Mouse (Mus musculus) forebrain, embryonic 16.5 days (tissue): Measurements from ENCODE around the gene Gm10197. TPM values are rescaled to one million over a fixed set of nuclear protein-coding genes. Genes with fewer than 3 reads are reported as not detected.

Experiments
- ATAC-seq: fragments of 200-750 bp; cut with Nextera tagmentation; 2 replicates; pipeline ENCODE4 v1.8.0; 2017; ENCODE audit warnings: mild to moderate bottlenecking, moderate library complexity
- H3K27ac ChIP-seq: fragments of 300-500 bp; sonication (generic); 2 replicates; pipeline ENCODE4 v1.5.1; 2014; ENCODE audit warnings: low read length, control low read depth
- H3K27me3 ChIP-seq: fragments of 300-500 bp; sonication (generic); replicated peaks from 2 replicates; pipeline ENCODE4 v1.6.1; 2014; ENCODE audit warnings: low read length; ENCODE audit not compliant: control insufficient read depth, insufficient read depth
- H3K36me3 ChIP-seq: fragments of 300-500 bp; sonication (generic); 2 replicates; pipeline ENCODE4 v1.6.1; 2014; ENCODE audit not compliant: control insufficient read depth, insufficient read depth
- H3K4me1 ChIP-seq: fragments of 300-500 bp; sonication (generic); replicated peaks from 2 replicates; pipeline ENCODE4 v1.6.1; 2014; ENCODE audit warnings: low read length; ENCODE audit not compliant: control insufficient read depth, insufficient read depth
- H3K4me2 ChIP-seq: fragments of 300-500 bp; sonication (generic); 2 replicates; pipeline ENCODE4 v1.6.1; 2014; ENCODE audit warnings: mild to moderate bottlenecking, low read length, control low read depth
- H3K4me3 ChIP-seq: fragments of 300-500 bp; sonication (generic); replicated peaks from 2 replicates; pipeline ENCODE4 v1.5.1; 2014; ENCODE audit warnings: mild to moderate bottlenecking, low read length, control low read depth
- H3K9ac ChIP-seq: fragments of 300-500 bp; sonication (generic); replicated peaks from 2 replicates; pipeline ENCODE4 v1.6.1; 2014; ENCODE audit warnings: low read depth, low read length, control low read depth
- H3K9me3 ChIP-seq: fragments of 300-500 bp; sonication (generic); 2 replicates; pipeline ENCODE4 v1.6.1; 2016; ENCODE audit warnings: low read length; ENCODE audit not compliant: control insufficient read depth
- WGBS: fragments of 180-500 bp; shearing (Covaris S2); extraction: QIAGEN DNeasy Blood & Tissue Kit; methylation state at CpG from one replicate; pipeline ENCODE4 v1.1.7; 2014; 5-methylcytosine and 5-hydroxymethylcytosine counted together
- polyA plus RNA-seq: library from polyadenylated mRNA; unstranded; fragments of >200 nt; fragmentation: Nextera tagmentation; extraction: Ambion mirVana; gene quantifications from 2 replicates; pipeline ENCODE4 v1.2.1, GENCODE M21; 2015

Gm10197 gene
- polyA plus RNA-seq, 1 experiment from 2014 or later: not detected

DNA sequence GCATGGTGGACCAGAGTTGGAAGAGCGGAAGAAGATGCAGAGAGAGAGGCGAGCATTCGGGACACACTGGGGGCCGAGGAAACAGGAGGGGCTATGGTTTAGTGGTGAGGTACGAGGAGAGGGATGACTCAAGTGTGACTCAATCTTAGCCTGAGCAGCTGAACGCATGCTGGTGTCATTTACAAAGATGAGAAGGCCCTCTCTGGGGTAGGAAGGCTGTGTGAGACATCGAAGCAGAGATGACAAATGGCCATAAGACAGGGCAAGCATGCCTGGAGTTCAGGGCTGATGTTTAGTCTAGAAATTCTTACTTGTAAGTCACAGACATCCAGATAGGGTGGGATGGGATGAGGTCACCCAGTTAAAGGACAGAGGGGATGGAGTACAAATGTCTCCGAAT is 36.8 kb upstream of the Gm10197 start:
- 92% methylated on average over 8 of the region's 8 CpGs for WGBS
- H3K4me2 ChIP-seq: no peak overlapping the region
- no peak overlapping the region for H3K9ac ChIP-seq
- no peaks in the 10 kb centered on the region for H3K36me3 ChIP-seq
- no peak for ATAC-seq
- 0 out of 2 replicates have a peak, but pooled peaks cover 3% of the 10 kb centered on the region for H3K4me1 ChIP-seq
- H3K27ac ChIP-seq: no peak overlapping the region
- H3K27me3 ChIP-seq: no peaks in the 10 kb centered on the region
- no peak overlapping the region for H3K4me3 ChIP-seq
- no peaks in the 10 kb centered on the region for H3K9me3 ChIP-seq

DNA sequence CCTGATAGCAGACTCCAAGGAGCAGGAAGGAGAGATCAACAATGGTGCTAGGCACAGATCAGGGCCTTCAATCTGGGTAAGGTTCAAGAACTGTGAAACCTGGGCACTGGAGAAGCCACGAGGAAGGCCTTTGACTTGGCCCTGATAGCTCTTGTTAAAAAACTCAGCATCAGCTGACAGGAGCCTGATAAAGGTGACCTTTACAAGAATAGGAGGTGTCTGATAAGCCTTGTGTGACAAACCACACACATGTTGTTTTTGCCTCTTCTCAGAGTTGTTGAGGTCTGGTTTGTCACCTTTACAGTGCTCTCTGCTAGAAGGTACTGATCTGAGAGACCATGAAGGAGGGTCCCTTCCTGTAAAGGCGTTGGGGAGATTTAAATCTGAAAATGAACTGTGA is 35.8 kb upstream of the Gm10197 start:
- ATAC-seq: no peak
- WGBS: 78% methylated on average over 2 of the region's 2 CpGs
- Histone ChIP-seq H3K4me3 (no peak overlapping the region), H3K27me3 (no peaks in the 10 kb centered on the region), H3K36me3 (no peaks in the 10 kb centered on the region), H3K9me3 (no peaks in the 10 kb centered on the region), H3K27ac (no peak overlapping the region), H3K9ac (no peak overlapping the region), H3K4me1 (0 out of 2 replicates have a peak, but pooled peaks cover 3% of the 10 kb centered on the region), H3K4me2 (no peak overlapping the region)

DNA sequence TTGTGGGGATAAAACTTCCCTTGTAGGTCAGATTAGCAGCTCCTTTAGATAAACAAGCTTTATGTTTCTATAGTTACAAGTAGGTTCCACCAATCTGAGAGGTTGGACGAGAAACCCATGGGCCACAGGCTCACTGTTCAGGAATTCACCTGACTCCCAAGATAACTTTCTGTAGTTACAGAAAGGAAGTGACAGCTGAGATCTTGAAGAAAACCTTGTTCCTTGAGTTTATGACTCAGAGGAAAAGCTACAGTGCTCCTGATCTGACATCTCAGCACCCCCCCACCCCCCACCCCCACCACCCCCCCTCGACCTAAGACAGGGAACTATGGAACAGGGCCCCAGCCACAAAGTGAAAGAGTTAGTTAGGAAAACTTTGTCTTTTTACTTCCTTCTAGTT is 34.2 kb upstream of the Gm10197 start:
- Histone ChIP-seq H3K9ac (no peak overlapping the region), H3K27me3 (no peaks in the 10 kb centered on the region), H3K36me3 (no peaks in the 10 kb centered on the region), H3K27ac (no peak overlapping the region), H3K4me1 (no peaks in the 10 kb centered on the region), H3K9me3 (no peaks in the 10 kb centered on the region), H3K4me3 (no peak overlapping the region), H3K4me2 (no peak overlapping the region)
- no peak for ATAC-seq
- 74% methylated on average over 2 of the region's 2 CpGs for WGBS

DNA sequence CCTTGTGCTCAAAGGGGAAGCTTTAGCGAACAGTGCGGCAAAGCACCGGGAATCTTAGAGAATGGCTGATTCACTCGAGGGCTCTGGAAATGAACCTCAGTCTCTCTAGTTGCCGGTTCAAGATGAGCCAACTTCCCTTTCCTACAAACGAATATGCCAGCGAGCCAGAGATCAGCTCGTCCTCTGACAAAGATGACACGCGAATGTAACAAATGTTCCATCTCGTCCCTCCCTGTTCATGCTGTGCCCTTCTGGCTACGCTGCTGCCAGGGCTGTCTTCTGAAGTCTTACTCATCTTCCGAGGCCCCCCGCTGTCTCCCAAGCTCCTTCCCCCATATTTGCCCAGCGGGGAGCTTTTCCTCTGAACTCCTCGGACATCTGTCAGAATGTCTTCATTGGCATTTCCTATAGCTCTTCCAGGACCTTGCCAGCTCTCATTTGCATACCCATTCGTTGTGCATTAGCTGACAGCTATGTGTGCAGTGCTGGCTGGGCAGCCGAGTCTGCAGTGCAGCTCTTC is 33.3 kb upstream of the Gm10197 start:
- WGBS: 75% methylated on average over 18 of the region's 18 CpGs
- H3K9me3 ChIP-seq: no peaks in the 10 kb centered on the region
- H3K4me2 ChIP-seq: no peak overlapping the region
- no peaks in the 10 kb centered on the region for H3K4me1 ChIP-seq
- ATAC-seq: no peak
- no peak overlapping the region for H3K9ac ChIP-seq
- no peak overlapping the region for H3K27ac ChIP-seq
- no peaks in the 10 kb centered on the region for H3K36me3 ChIP-seq
- H3K27me3 ChIP-seq: no peaks in the 10 kb centered on the region
- H3K4me3 ChIP-seq: no peak overlapping the region

DNA sequence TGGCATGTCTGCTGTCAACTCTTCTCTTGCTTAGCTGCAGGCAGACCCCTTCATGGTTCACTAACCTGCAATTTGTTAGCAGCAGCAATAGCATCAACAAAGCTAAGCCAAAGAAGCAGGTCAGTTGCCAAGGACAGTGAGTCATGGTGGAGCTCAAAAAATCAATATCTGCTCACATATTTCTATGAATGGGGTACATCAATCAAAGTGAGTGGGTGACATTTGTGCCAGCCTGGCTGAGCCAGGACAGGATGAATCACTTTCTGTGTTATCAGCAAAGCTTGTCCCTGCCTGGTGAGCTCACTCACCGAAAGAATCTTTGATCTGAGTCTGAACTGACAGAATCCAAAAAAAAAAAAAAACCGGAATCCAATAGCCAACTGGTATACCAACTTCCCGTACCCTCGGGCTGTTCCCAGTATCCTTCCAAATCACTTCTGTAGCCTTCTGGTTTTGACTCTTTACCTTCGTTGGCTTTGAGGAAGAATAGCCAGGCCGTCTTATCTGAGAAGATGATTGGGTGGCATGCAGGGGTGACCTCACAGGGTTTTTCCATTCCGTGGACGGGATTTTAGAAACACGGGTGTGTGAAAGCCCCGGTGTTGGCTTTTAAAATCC is 32.8 kb upstream of the Gm10197 start:
- Histone ChIP-seq H3K27ac (no peak overlapping the region), H3K36me3 (no peaks in the 10 kb centered on the region), H3K27me3 (no peaks in the 10 kb centered on the region), H3K4me2 (no peak overlapping the region), H3K9ac (no peak overlapping the region), H3K4me3 (no peak overlapping the region), H3K4me1 (no peaks in the 10 kb centered on the region), H3K9me3 (no peaks in the 10 kb centered on the region)
- 94% methylated on average over 10 of the region's 10 CpGs for WGBS
- no peak for ATAC-seq

DNA sequence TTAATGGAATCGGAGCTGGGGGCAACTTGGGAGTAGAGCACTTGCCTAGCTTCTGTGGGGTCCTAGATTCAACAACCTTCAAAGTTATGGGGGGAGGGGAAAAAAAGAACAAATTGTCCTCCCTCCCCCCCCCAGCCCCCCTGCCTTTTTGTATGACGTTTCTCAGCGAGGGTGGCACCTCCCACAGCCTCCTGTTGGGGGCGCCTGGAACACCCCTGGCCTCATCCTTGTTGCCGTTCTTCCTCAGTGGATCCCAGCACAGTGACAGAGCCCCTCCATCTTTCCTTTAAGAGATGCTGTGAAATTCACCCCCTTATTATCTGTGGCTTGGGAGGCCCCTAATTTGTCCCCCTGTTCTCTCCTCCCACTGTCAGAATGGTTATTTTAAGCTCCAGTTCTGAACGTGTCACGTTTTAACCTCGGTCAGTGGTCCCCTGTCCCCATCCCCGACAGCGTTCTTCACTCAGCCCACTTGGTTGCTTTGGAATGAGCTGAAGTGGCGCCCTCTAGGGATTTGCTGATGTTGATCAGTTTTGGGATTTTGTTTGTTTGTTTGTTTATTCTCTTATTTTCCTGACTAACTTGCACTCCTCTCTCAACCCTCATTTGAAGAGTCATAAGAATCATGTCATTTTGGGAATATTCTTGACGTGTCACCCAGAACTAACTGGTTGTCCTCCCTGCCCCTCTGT is 31.3 kb upstream of the Gm10197 start:
- H3K4me3 ChIP-seq: no peak overlapping the region

DNA sequence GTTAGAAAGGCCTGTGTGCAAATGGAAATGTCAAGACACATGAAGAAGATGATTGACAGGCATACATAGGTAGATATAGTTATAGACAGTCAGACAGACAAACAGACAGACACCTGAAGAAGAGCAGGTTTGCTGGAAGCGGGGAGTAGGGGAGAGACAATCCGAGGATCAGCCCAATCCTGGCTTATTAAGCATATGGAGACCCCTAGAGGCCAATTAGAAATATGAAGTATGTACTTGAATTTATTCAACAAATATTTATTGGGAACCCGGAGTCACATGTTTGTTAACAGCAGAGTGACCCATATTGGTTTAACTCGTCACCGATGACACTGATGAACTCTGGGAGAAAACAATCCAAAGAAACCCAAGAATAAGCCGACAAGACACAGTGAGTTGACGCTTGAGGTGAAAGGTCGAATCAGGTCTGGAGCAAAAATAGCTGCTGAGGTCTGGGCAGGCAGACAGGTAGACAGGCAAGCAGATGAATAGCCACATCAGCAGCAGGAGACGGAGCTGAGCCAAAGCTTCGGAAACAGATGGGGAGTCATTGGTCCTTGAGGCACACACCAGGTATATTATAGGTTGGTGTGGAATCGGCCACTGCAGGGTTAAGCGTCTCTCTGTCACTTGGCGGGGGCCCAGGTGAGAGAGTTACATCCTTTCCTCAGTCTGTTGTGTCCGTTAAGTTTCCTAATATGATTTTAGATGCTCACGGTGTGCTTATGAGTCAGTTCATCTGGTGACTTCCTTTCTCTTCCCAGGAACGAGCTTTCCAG is 29.0 kb upstream of the Gm10197 start:
- Histone ChIP-seq H3K9ac (no peak overlapping the region), H3K4me2 (no peak overlapping the region), H3K36me3 (no peaks in the 10 kb centered on the region), H3K4me3 (no peak overlapping the region), H3K27ac (no peak overlapping the region), H3K4me1 (no peaks in the 10 kb centered on the region), H3K9me3 (no peaks in the 10 kb centered on the region), H3K27me3 (no peaks in the 10 kb centered on the region)
- no peak for ATAC-seq
- 88% methylated on average over 16 of the region's 16 CpGs for WGBS

More for the DNA sequence above, 31.3 kb upstream of the Gm10197 start:
- Histone ChIP-seq H3K9me3 (no peaks in the 10 kb centered on the region), H3K9ac (no peak overlapping the region), H3K36me3 (no peaks in the 10 kb centered on the region), H3K4me2 (no peak overlapping the region), H3K4me1 (no peaks in the 10 kb centered on the region), H3K27ac (no peak overlapping the region), H3K27me3 (no peaks in the 10 kb centered on the region)
- WGBS: 58% methylated on average over 12 of the region's 12 CpGs
- ATAC-seq: no peak

DNA sequence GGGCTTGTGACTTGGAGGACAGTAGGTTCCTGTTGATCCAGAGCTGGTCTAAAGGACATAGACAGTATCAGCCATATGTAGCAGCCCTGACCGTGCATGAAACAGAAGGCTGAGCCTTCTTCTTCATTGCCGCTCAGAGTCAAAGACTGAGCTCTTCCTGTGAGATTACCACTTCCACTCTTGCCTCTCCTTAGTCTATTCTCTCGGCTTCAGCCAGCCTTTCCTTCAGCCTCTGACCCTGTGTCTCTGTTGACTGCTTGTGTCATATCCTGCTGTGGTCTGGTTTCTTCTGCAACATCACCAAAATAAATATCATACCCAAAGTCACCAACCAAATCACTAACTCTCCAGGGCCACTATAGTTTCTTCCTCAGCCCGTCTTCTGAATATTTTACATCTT is 27.6 kb upstream of the Gm10197 start:
- no peaks in the 10 kb centered on the region for H3K27me3 ChIP-seq
- no peak for ATAC-seq
- H3K9ac ChIP-seq: no peak overlapping the region
- no peak overlapping the region for H3K27ac ChIP-seq
- H3K4me3 ChIP-seq: no peak overlapping the region
- no peak overlapping the region for H3K4me2 ChIP-seq
- H3K9me3 ChIP-seq: no peaks in the 10 kb centered on the region
- no peaks in the 10 kb centered on the region for H3K36me3 ChIP-seq
- no peaks in the 10 kb centered on the region for H3K4me1 ChIP-seq
- 90% methylated on average over 4 of the region's 4 CpGs for WGBS

DNA sequence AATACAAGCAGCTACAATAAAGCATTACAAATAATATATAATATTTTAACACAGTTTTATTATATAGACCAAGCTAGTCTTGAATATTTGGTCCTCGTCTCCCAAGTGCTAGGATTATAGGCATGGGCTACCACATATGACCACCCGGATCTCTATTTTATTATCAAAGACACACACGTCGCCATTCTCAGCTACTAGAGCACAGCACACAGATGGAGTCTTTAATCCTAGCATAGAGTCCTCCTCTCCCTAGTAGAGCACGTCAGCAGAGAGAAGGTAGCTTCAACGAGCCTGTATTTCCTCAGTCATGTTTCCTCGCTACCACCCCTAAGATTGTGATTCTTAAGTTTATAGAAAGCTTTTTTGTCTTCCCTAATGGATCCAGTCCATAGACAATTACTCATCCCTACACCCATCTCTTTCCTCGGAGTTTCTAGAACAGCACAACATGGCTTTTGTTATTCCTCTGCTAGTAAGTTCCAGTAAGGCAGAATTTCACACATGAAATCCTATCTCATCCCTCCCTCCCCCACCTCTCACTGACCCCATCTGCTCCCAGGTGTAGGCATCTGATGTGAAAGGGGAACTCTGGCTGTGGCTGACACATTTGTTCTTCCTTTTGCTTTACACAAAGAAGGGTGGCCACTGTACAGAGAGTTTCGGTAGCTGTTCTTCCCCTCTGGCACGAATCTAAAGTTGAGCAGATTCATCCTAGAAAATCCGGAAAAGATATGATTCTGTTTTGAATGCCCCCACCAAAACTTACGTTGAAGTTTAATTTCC is 26.1 kb upstream of the Gm10197 start:
- Histone ChIP-seq H3K4me3 (no peak overlapping the region), H3K36me3 (no peaks in the 10 kb centered on the region), H3K4me2 (no peak overlapping the region), H3K4me1 (no peaks in the 10 kb centered on the region), H3K9ac (no peak overlapping the region), H3K27ac (no peak overlapping the region), H3K9me3 (no peaks in the 10 kb centered on the region), H3K27me3 (no peaks in the 10 kb centered on the region)
- 86% methylated on average over 12 of the region's 12 CpGs for WGBS
- no peak for ATAC-seq
